Mouse (Mus musculus): Measurements from ENCODE around the gene Syce2. TPM values are rescaled to one million over a fixed set of nuclear protein-coding genes. Genes with fewer than 3 reads are reported as not detected.
"Not testable (repeated sequence)": the region's sequence is repeated elsewhere in the genome, so short reads cannot be mapped to it uniquely, and the experiment has no call there.

Gene Syce2
- polyA plus RNA-seq, 1 experiment from 2014 or later: 51.1 TPM

GRCm38 (mm10) chr8:84902367-84902919 lies 30.5 kb downstream of the Syce2 start:
- ATAC-seq (ENCODE audit: low FRiP score): peak; percentile 39; the same call in 1 of the 2 replicates

GRCm38 (mm10) chr8:84902920-84903661 lies 31.2 kb downstream of the Syce2 start:
- DNase-seq (ENCODE audit: low spot score) (peak; percentile 93), ATAC-seq (ENCODE audit: low FRiP score) (peak; percentile 88)
- Histone ChIP-seq H3K27me3 (ENCODE audit: control insufficient read depth, insufficient read depth, low read length) (peaks cover 6% of the 10 kb centered on the region), H3K4me1 (replicated peaks; ENCODE audit: control insufficient read depth, insufficient read depth, low read length) (0 out of 2 replicates have a peak, but pooled peaks cover 2% of the 10 kb centered on the region), H3K9ac (ENCODE audit: low read depth, low read length) (peak overlapping the region; percentile 68), H3K27ac (ENCODE audit: low read depth, low read length) (0 out of 2 replicates have a peak overlapping the region, but pooled peaks have one; percentile 30), H3K4me2 (replicated peaks; ENCODE audit: low read depth, low read length) (peak overlapping the region; percentile 94), H3K9me3 (ENCODE audit: control insufficient read depth, low read length) (no peaks in the 10 kb centered on the region), H3K36me3 (ENCODE audit: control insufficient read depth, insufficient read depth, low read length) (no peaks in the 10 kb centered on the region), H3K4me3 (ENCODE audit: low read depth, low read length) (peak overlapping the region; percentile 52)
- under 1% methylated on average over 67 of the region's 68 CpGs for WGBS

More at GRCm38 (mm10) chr8:84902367-84902919, 30.5 kb downstream of the Syce2 start:
- H3K4me1 ChIP-seq (replicated peaks; ENCODE audit: control insufficient read depth, insufficient read depth, low read length): 0 out of 2 replicates have a peak, but pooled peaks cover 2% of the 10 kb centered on the region
- peak overlapping the region; percentile 68 for H3K9ac ChIP-seq (ENCODE audit: low read depth, low read length)
- no peak for DNase-seq (ENCODE audit: low spot score)
- H3K27me3 ChIP-seq (ENCODE audit: control insufficient read depth, insufficient read depth, low read length): peaks cover 6% of the 10 kb centered on the region
- H3K36me3 ChIP-seq (ENCODE audit: control insufficient read depth, insufficient read depth, low read length): no peaks in the 10 kb centered on the region
- H3K27ac ChIP-seq (ENCODE audit: low read depth, low read length): 0 out of 2 replicates have a peak overlapping the region, but pooled peaks have one; percentile 30
- H3K4me2 ChIP-seq (replicated peaks; ENCODE audit: low read depth, low read length): peak overlapping the region; percentile 94
- peak overlapping the region; percentile 52 for H3K4me3 ChIP-seq (ENCODE audit: low read depth, low read length)
- H3K9me3 ChIP-seq (ENCODE audit: control insufficient read depth, low read length): no peaks in the 10 kb centered on the region
- WGBS: 4% methylated on average over 24 of the region's 24 CpGs

- Histone ChIP-seq H3K27ac (ENCODE audit: low read depth, low read length) (no peak overlapping the region), H3K4me3 (ENCODE audit: low read depth, low read length) (no peak overlapping the region), H3K27me3 (ENCODE audit: control insufficient read depth, insufficient read depth, low read length) (peaks cover 10% of the 10 kb centered on the region), H3K4me1 (replicated peaks; ENCODE audit: control insufficient read depth, insufficient read depth, low read length) (0 out of 2 replicates have a peak, but pooled peaks cover 5% of the 10 kb centered on the region), H3K36me3 (ENCODE audit: control insufficient read depth, insufficient read depth, low read length) (no peaks in the 10 kb centered on the region), H3K9me3 (ENCODE audit: control insufficient read depth, low read length) (no peaks in the 10 kb centered on the region), H3K4me2 (replicated peaks; ENCODE audit: low read depth, low read length) (no peak overlapping the region), H3K9ac (ENCODE audit: low read depth, low read length) (no peak overlapping the region)
- ATAC-seq (ENCODE audit: low FRiP score) (no peak), DNase-seq (ENCODE audit: low spot score) (no peak)
- WGBS: 94% methylated on average over 7 of the region's 7 CpGs
Observed at GRCm38 (mm10) chr8:84904351-84904750, 32.4 kb downstream of the Syce2 start.

- Histone ChIP-seq H3K4me3 (ENCODE audit: low read depth, low read length) (no peak overlapping the region), H3K27me3 (ENCODE audit: control insufficient read depth, insufficient read depth, low read length) (peaks cover 25% of the 10 kb centered on the region), H3K27ac (ENCODE audit: low read depth, low read length) (no peak overlapping the region), H3K4me1 (replicated peaks; ENCODE audit: control insufficient read depth, insufficient read depth, low read length) (0 out of 2 replicates have a peak, but pooled peaks cover 5% of the 10 kb centered on the region), H3K9me3 (ENCODE audit: control insufficient read depth, low read length) (no peaks in the 10 kb centered on the region), H3K4me2 (replicated peaks; ENCODE audit: low read depth, low read length) (no peak overlapping the region), H3K36me3 (ENCODE audit: control insufficient read depth, insufficient read depth, low read length) (no peaks in the 10 kb centered on the region), H3K9ac (ENCODE audit: low read depth, low read length) (no peak overlapping the region)
- ATAC-seq (ENCODE audit: low FRiP score) (no peak), DNase-seq (ENCODE audit: low spot score) (no peak)
- WGBS: 93% methylated on average over 9 of the region's 9 CpGs
Observed at GRCm38 (mm10) chr8:84907037-84907436, 35.1 kb downstream of the Syce2 start.

GRCm38 (mm10) chr8:84907493-84907892 lies 35.6 kb downstream of the Syce2 start:
- H3K4me3 ChIP-seq (ENCODE audit: low read depth, low read length): no peak overlapping the region
- ATAC-seq (ENCODE audit: low FRiP score): no peak
- 0 out of 2 replicates have a peak, but pooled peaks cover 5% of the 10 kb centered on the region for H3K4me1 ChIP-seq (replicated peaks; ENCODE audit: control insufficient read depth, insufficient read depth, low read length)
- H3K27ac ChIP-seq (ENCODE audit: low read depth, low read length): no peak overlapping the region
- DNase-seq (ENCODE audit: low spot score): no peak
- no peak overlapping the region for H3K4me2 ChIP-seq (replicated peaks; ENCODE audit: low read depth, low read length)
- WGBS: 80% methylated on average over 8 of the region's 8 CpGs
- H3K27me3 ChIP-seq (ENCODE audit: control insufficient read depth, insufficient read depth, low read length): peaks cover 29% of the 10 kb centered on the region
- H3K36me3 ChIP-seq (ENCODE audit: control insufficient read depth, insufficient read depth, low read length): no peaks in the 10 kb centered on the region
- no peak overlapping the region for H3K9ac ChIP-seq (ENCODE audit: low read depth, low read length)
- H3K9me3 ChIP-seq (ENCODE audit: control insufficient read depth, low read length): no peaks in the 10 kb centered on the region

GRCm38 (mm10) chr8:84907979-84908378 lies 36.1 kb downstream of the Syce2 start:
- WGBS: 29% methylated on average over 6 of the region's 7 CpGs
- Histone ChIP-seq H3K4me2 (replicated peaks; ENCODE audit: low read depth, low read length) (peak overlapping the region; percentile 75), H3K4me3 (ENCODE audit: low read depth, low read length) (peak overlapping the region; percentile 41; the same call in 1 of the 2 replicates), H3K27me3 (ENCODE audit: control insufficient read depth, insufficient read depth, low read length) (peaks cover 34% of the 10 kb centered on the region)
- peak; percentile 15; the same call in 1 of the 2 replicates for ATAC-seq (ENCODE audit: low FRiP score)
- not testable (repeated sequence) for H3K27ac ChIP-seq (ENCODE audit: low read depth, low read length); H3K36me3 ChIP-seq (ENCODE audit: control insufficient read depth, insufficient read depth, low read length); DNase-seq (ENCODE audit: low spot score); H3K9me3 ChIP-seq (ENCODE audit: control insufficient read depth, low read length); H3K9ac ChIP-seq (ENCODE audit: low read depth, low read length); H3K4me1 ChIP-seq (replicated peaks; ENCODE audit: control insufficient read depth, insufficient read depth, low read length)

- Histone ChIP-seq H3K4me2 (replicated peaks; ENCODE audit: low read depth, low read length) (peak within 1 kb of the TSS; percentile 75), H3K4me1 (replicated peaks; ENCODE audit: control insufficient read depth, insufficient read depth, low read length) (0 out of 2 replicates have a peak, but pooled peaks cover 7% of the 10 kb centered on the region), H3K9me3 (ENCODE audit: control insufficient read depth, low read length) (no peaks in the 10 kb centered on the region), H3K9ac (ENCODE audit: low read depth, low read length) (peak within 1 kb of the TSS; percentile 52; the same call in 1 of the 2 replicates), H3K27ac (ENCODE audit: low read depth, low read length) (no peak within 1 kb of the TSS), H3K36me3 (ENCODE audit: control insufficient read depth, insufficient read depth, low read length) (no peaks in the 10 kb centered on the region), H3K4me3 (ENCODE audit: low read depth, low read length) (peak within 1 kb of the TSS; percentile 41), H3K27me3 (ENCODE audit: control insufficient read depth, insufficient read depth, low read length) (peaks cover 39% of the 10 kb centered on the region)
- 1% methylated on average over 45 of the region's 45 CpGs for WGBS
- ATAC-seq (ENCODE audit: low FRiP score) (peak; percentile 91), DNase-seq (ENCODE audit: low spot score) (peak; percentile 95)
Observed at GRCm38 (mm10) chr8:84908421-84909161, 36.7 kb downstream of the Syce2 start, which contains the start of gene Dnase2a. TSS of gene Dnase2a (plus strand) at chr8:84908560.

- 0 out of 2 replicates have a peak, but pooled peaks have one; percentile 11 for ATAC-seq (ENCODE audit: low FRiP score)
- DNase-seq (ENCODE audit: low spot score): no peak
- 0 out of 2 replicates have a peak, but pooled peaks cover 7% of the 10 kb centered on the region for H3K4me1 ChIP-seq (replicated peaks; ENCODE audit: control insufficient read depth, insufficient read depth, low read length)
- H3K9me3 ChIP-seq (ENCODE audit: control insufficient read depth, low read length): no peaks in the 10 kb centered on the region; the same call in 1 of the 2 replicates
- 0 out of 2 replicates have a peak overlapping the region, but pooled peaks have one; percentile 52 for H3K9ac ChIP-seq (ENCODE audit: low read depth, low read length)
- WGBS: 51% methylated on average over 20 of the region's 20 CpGs
- H3K27ac ChIP-seq (ENCODE audit: low read depth, low read length): no peak overlapping the region
- H3K27me3 ChIP-seq (ENCODE audit: control insufficient read depth, insufficient read depth, low read length): peaks cover 46% of the 10 kb centered on the region
- peak overlapping the region; percentile 75 for H3K4me2 ChIP-seq (replicated peaks; ENCODE audit: low read depth, low read length)
- H3K4me3 ChIP-seq (ENCODE audit: low read depth, low read length): peak overlapping the region; percentile 41
- no peaks in the 10 kb centered on the region for H3K36me3 ChIP-seq (ENCODE audit: control insufficient read depth, insufficient read depth, low read length)
Observed at GRCm38 (mm10) chr8:84909162-84909767, 37.4 kb downstream of the Syce2 start.
